ENCODE assay signal across 7 mouse cellular contexts in the genomic region with DNA sequence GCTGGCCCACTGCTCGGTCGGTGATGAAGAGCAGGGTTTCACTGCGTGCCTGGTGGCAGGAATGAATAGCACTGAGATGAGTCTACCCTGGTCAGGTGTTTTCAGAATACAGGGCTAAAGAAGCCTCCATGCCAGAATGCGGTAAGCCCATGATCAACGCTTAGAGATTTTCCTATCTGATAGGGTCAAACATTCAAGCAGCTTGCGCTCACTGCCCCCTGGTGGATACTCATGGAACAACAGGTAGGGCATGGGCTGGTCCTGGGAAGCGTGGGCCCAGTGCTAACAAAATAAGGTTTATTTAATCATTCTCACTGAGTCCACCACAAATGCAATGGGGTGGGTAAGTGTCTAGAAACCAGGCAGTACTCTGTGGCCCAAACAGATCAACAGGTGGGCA.
DNase-seq lines count a peak whose midpoint lies in the region; ATAC-seq lines count a peak whose summit lies in the region.

No protein-coding gene starts in this region.

- ATAC-seq in frontal cortex, adult (ENCODE audit: low TSS enrichment), result peak; percentile 64

- DNase-seq in T-cell, adult 2 months (ENCODE audit: low spot score), result peak; percentile 56
- DNase-seq in cerebellum, adult 18-20 months, result peak; percentile 74 to 82
- DNase-seq in induced T-regulatory cell, adult 2 months (ENCODE audit: low read depth), result peak; percentile 83
- peak; percentile 45 for DNase-seq in left cerebral cortex, adult 11 months (ENCODE audit: low spot score)
- DNase-seq in mesoderm, embryonic 11.5 days (ENCODE audit: low read depth, low spot score), result peak; percentile 78
- peak; percentile 35 for DNase-seq in spleen, adult 12 weeks (ENCODE audit: low spot score)

Comparison
In these comparisons a context has a peak if more than half of its experiments do, and no peak if none do; other contexts are left out.
1. Peak in every context shown above with its lines: DNase-seq and ATAC-seq.